Mouse (Mus musculus): ENCODE measurements around the gene Slc16a12.

DNA sequence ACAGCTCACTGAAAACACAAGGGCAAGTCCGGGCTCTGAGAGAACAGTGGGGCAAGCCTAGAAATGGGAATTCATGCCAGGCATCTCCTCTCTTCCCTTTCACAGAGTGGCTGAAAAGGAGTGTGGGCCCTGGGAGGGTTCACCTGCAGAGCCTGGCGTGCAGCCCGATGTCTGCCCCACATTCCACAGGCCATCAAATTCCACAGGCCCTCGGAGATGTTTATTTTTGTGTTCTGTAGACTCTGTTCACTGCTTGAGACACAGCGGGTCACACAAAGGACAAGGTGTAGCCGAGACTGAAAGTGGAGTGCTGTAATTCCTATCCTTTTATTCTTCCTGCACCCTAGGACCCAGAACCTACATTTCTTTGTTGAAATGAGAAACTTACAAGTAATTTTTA lies 40.8 kb downstream of the Slc16a12 start:
- no peak for TF ChIP-seq CTCF (IDR thresholded peaks at IDR 0.05; ENCODE audit: borderline replicate concordance, insufficient read depth, low read length)
- TF ChIP-seq POLR2A (IDR thresholded peaks at IDR 0.05; ENCODE audit: low read depth, low read length), result no peak

All from embryonic fibroblast, embryonic 13.5 days (primary cell).